Mouse (Mus musculus): ENCODE results near the gene Pigz. TPM values are rescaled to one million over a fixed set of nuclear protein-coding genes. Genes with fewer than 3 reads are reported as not detected.

Gene Pigz
- polyA plus RNA-seq, 1 experiment: 4.8 TPM

GRCm38 (mm10) chr16:31905331-31905730 is 28.3 kb upstream of the Pigz start:
- DNase-seq: no peak
- TF ChIP-seq POLR2A (IDR thresholded peaks at IDR 0.05; ENCODE audit: borderline replicate concordance, extremely low read depth, low read depth, low read length): no peak
- peak; percentile 19; the same call in 1 of the 2 replicates for TF ChIP-seq CTCF (IDR thresholded peaks at IDR 0.05; ENCODE audit: insufficient read depth, low read length)
- 73% methylated on average over 4 of the region's 4 CpGs for WGBS
- no peak overlapping the region for H3K4me3 ChIP-seq (replicated peaks; ENCODE audit: extremely low read depth, low read depth, low read length)
- no peaks in the 10 kb centered on the region; the same call in 1 of the 2 replicates for H3K4me1 ChIP-seq (ENCODE audit: control insufficient read depth, insufficient read depth, low read length)

GRCm38 (mm10) chr16:31905891-31906825 is 27.5 kb upstream of the Pigz start:
- no peak for TF ChIP-seq CTCF (IDR thresholded peaks at IDR 0.05; ENCODE audit: insufficient read depth, low read length)
- TF ChIP-seq POLR2A (IDR thresholded peaks at IDR 0.05; ENCODE audit: borderline replicate concordance, extremely low read depth, low read depth, low read length): no peak
- no peak for DNase-seq
- H3K4me1 ChIP-seq (ENCODE audit: control insufficient read depth, insufficient read depth, low read length): no peaks in the 10 kb centered on the region; the same call in 1 of the 2 replicates
- WGBS: 36% methylated on average over 20 of the region's 20 CpGs
- no peak overlapping the region for H3K4me3 ChIP-seq (replicated peaks; ENCODE audit: extremely low read depth, low read depth, low read length)

DNA sequence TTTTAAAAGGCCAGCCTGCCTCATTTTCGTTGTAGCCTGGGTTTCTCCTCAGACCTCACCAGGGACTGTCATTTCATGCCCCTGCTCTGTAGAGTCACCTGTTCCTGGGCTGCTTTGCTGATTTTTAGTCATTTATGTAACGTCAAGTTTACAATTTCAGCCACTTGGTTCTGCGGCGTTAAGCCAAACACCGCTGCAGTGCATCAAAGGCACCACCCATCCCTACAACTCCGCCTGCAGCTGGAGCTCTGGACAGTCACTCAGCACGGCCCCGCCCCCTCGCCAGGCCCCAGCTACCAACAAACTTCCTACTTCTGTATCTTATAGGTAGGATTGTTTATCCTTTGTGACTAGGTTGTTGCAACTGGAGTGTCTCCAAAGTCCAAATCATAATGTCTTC is 26.8 kb upstream of the Pigz start:
- WGBS: 10% methylated on average over 9 of the region's 9 CpGs
- peak; percentile 12 for DNase-seq
- H3K4me3 ChIP-seq (replicated peaks; ENCODE audit: extremely low read depth, low read depth, low read length): no peak overlapping the region

DNA sequence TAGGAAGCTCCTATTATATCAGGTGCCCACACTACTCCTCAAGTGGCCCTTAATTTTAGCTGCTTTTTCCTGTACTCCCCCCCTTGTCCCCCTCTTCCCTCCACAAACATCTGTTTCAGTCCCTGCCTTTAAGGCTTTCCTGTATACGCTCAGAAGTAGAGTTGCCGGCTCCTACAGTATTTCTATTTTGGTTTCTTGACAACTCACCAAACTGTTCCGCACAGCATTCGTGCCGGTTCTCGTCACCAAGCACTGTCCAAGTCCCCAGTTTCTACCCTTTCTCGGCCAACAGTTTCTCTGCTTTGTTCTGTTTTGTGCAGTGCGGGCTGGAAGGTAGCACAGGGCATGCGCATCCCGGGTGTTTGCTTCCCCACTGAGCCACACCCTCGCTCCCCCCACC is 24.7 kb upstream of the Pigz start:
- TF ChIP-seq POLR2A (IDR thresholded peaks at IDR 0.05; ENCODE audit: borderline replicate concordance, extremely low read depth, low read depth, low read length) (no peak), CTCF (IDR thresholded peaks at IDR 0.05; ENCODE audit: insufficient read depth, low read length) (no peak)
- WGBS: 47% methylated on average over 11 of the region's 11 CpGs
- no peak for DNase-seq
- Histone ChIP-seq H3K4me3 (replicated peaks; ENCODE audit: extremely low read depth, low read depth, low read length) (no peak overlapping the region), H3K4me1 (ENCODE audit: control insufficient read depth, insufficient read depth, low read length) (no peaks in the 10 kb centered on the region; the same call in 1 of the 2 replicates)

More for the DNA sequence above, 26.8 kb upstream of the Pigz start:
- H3K4me1 ChIP-seq (ENCODE audit: control insufficient read depth, insufficient read depth, low read length): no peaks in the 10 kb centered on the region; the same call in 1 of the 2 replicates
- no peak for TF ChIP-seq CTCF (IDR thresholded peaks at IDR 0.05; ENCODE audit: insufficient read depth, low read length)
- TF ChIP-seq POLR2A (IDR thresholded peaks at IDR 0.05; ENCODE audit: borderline replicate concordance, extremely low read depth, low read depth, low read length): no peak

DNA sequence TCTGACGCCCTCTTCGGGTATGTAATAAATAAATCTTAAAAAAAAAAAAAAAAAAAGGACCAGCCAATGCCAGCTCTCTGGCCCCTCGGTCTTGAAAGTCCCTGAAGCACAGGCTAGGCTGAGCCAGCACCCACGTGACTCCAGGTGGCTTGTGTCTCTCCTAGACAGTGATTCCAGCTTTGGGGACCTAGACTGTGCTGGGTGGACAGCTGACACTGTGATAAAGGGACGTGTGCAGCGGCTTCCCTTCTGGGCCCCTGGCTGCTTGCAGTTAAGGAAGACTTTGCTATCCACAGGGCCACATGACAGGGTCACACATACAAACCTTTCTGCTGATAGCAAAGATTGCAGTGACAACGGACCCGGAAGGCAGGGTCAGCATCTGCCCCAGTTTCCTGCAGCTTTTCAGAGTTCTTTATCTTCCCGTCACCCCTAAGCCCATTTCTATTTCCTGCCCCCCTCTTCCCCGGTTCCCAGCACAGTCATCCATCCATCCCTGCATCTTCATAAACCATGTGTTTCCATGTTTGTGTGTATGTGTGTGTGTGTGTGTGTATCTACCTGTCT is 23.3 kb upstream of the Pigz start:
- TF ChIP-seq POLR2A (IDR thresholded peaks at IDR 0.05; ENCODE audit: borderline replicate concordance, extremely low read depth, low read depth, low read length) (no peak), CTCF (IDR thresholded peaks at IDR 0.05; ENCODE audit: insufficient read depth, low read length) (no peak)
- Histone ChIP-seq H3K4me3 (replicated peaks; ENCODE audit: extremely low read depth, low read depth, low read length) (no peak overlapping the region), H3K4me1 (ENCODE audit: control insufficient read depth, insufficient read depth, low read length) (no peaks in the 10 kb centered on the region; the same call in 1 of the 2 replicates)
- no peak for DNase-seq
- 41% methylated on average over 10 of the region's 10 CpGs for WGBS

GRCm38 (mm10) chr16:31917776-31918175 is 15.9 kb upstream of the Pigz start:
- WGBS: 62% methylated on average over 11 of the region's 11 CpGs
- no peaks in the 10 kb centered on the region for H3K4me1 ChIP-seq (ENCODE audit: control insufficient read depth, insufficient read depth, low read length)
- TF ChIP-seq POLR2A (IDR thresholded peaks at IDR 0.05; ENCODE audit: borderline replicate concordance, extremely low read depth, low read depth, low read length) (no peak), CTCF (IDR thresholded peaks at IDR 0.05; ENCODE audit: insufficient read depth, low read length) (no peak)
- H3K4me3 ChIP-seq (replicated peaks; ENCODE audit: extremely low read depth, low read depth, low read length): no peak overlapping the region
- no peak for DNase-seq

- Histone ChIP-seq H3K4me1 (ENCODE audit: control insufficient read depth, insufficient read depth, low read length) (no peaks in the 10 kb centered on the region), H3K4me3 (replicated peaks; ENCODE audit: extremely low read depth, low read depth, low read length) (no peak overlapping the region)
- DNase-seq: peak; percentile 68
- peak; percentile 91 for TF ChIP-seq CTCF (IDR thresholded peaks at IDR 0.05; ENCODE audit: insufficient read depth, low read length)
- no peak for TF ChIP-seq POLR2A (IDR thresholded peaks at IDR 0.05; ENCODE audit: borderline replicate concordance, extremely low read depth, low read depth, low read length)
- WGBS: 3% methylated on average over 14 of the region's 14 CpGs
These were observed 15.4 kb upstream of the Pigz start for GRCm38 (mm10) chr16:31918248-31918724.

DNA sequence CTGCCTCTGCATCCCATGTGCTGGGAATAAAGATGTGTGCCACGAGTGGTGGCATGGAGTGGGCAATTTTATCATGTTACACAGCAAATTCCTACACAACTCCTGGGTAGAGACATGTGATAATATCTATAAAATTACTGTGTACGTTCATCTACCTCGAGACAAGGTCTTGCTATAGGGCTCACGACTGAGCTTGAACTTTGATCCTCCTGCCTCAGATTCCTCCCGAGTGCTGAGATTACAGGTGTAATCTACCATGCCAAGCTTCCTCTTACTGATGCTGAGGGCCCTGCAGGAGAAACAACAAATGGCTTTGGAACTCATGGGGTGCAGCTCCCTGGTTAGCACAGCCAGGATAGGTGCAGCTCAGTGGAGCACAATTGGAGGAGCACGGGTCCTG is 9.3 kb upstream of the Pigz start:
- no peaks in the 10 kb centered on the region for H3K4me1 ChIP-seq (ENCODE audit: control insufficient read depth, insufficient read depth, low read length)
- no peak for DNase-seq
- no peak overlapping the region for H3K4me3 ChIP-seq (replicated peaks; ENCODE audit: extremely low read depth, low read depth, low read length)
- TF ChIP-seq CTCF (IDR thresholded peaks at IDR 0.05; ENCODE audit: insufficient read depth, low read length) (no peak), POLR2A (IDR thresholded peaks at IDR 0.05; ENCODE audit: borderline replicate concordance, extremely low read depth, low read depth, low read length) (no peak)
- WGBS: 85% methylated on average over 6 of the region's 6 CpGs

DNA sequence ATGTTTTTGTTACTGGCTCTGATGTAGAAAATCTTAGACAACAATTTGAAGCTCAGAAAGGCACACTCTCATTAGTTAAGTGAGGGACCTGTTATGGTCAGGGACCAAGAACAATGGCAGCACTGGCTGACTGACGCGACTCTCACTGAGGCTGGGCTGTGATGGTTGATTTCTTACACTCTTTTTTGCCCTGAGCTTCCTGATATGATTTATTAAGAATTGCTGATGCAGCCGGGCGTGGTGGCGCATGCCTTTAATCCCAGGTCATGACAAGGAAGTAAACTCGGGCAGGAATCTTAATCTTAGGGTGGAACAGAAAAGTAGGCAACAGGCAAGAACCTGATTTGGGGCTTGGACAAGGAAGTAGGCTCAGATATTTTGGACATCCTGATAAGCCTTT is 7.6 kb upstream of the Pigz start:
- DNase-seq: no peak
- 64% methylated on average over 6 of the region's 6 CpGs for WGBS
- Histone ChIP-seq H3K4me3 (replicated peaks; ENCODE audit: extremely low read depth, low read depth, low read length) (no peak overlapping the region), H3K4me1 (ENCODE audit: control insufficient read depth, insufficient read depth, low read length) (no peaks in the 10 kb centered on the region)
- TF ChIP-seq POLR2A (IDR thresholded peaks at IDR 0.05; ENCODE audit: borderline replicate concordance, extremely low read depth, low read depth, low read length) (no peak), CTCF (IDR thresholded peaks at IDR 0.05; ENCODE audit: insufficient read depth, low read length) (no peak)

All from lung, adult 2 months (tissue).